Mouse (Mus musculus) limb, embryonic 14.5 days (tissue): ENCODE results near the gene Clspn. TPM values are rescaled to one million over a fixed set of nuclear protein-coding genes. Genes with fewer than 3 reads are reported as not detected.

ENCODE experiments used
- ATAC-seq: fragments of 200-750 bp; cut with Nextera tagmentation; 2 replicates; pipeline ENCODE4 v1.8.0; 2017; ENCODE audit warnings: low read depth, moderate number of reproducible peaks, moderate TSS enrichment; ENCODE audit not compliant: low FRiP score
- DNase-seq: peaks from one replicate; pipeline ENCODE4 v3.0.0-alpha.2; 2015; ENCODE audit warnings: low spot score
- H3K27ac ChIP-seq: fragments of 300-500 bp; sonication (generic); replicated peaks from 2 replicates; pipeline ENCODE4 v1.5.1; 2014; ENCODE audit warnings: low read depth, mild to moderate bottlenecking, low read length, moderate library complexity, mixed read lengths
- H3K27me3 ChIP-seq: fragments of 300-500 bp; sonication (generic); 2 replicates; pipeline ENCODE4 v1.6.1; 2014; ENCODE audit warnings: low read length, mixed read lengths; ENCODE audit not compliant: control insufficient read depth, insufficient read depth
- H3K36me3 ChIP-seq: fragments of 300-500 bp; sonication (generic); 2 replicates; pipeline ENCODE4 v1.6.1; 2014; ENCODE audit warnings: mild to moderate bottlenecking, low read length, moderate library complexity, mixed read lengths; ENCODE audit not compliant: control insufficient read depth, insufficient read depth
- H3K4me1 ChIP-seq: fragments of 300-500 bp; sonication (generic); 2 replicates; pipeline ENCODE4 v1.6.1; 2014; ENCODE audit warnings: antibody characterized with exemption, low read length, mixed read lengths; ENCODE audit not compliant: control insufficient read depth, insufficient read depth
- H3K4me2 ChIP-seq: fragments of 300-500 bp; sonication (generic); replicated peaks from 2 replicates; pipeline ENCODE4 v1.6.1; 2014; ENCODE audit warnings: low read depth, mild to moderate bottlenecking, low read length, moderate library complexity; ENCODE audit not compliant: severe bottlenecking
- H3K4me3 ChIP-seq: fragments of 300-500 bp; sonication (generic); replicated peaks from 2 replicates; pipeline ENCODE4 v1.5.1; 2014; ENCODE audit warnings: low read length
- H3K9ac ChIP-seq: fragments of 300-500 bp; sonication (generic); 2 replicates; pipeline ENCODE4 v1.6.1; 2014; ENCODE audit warnings: mild to moderate bottlenecking, low read depth, low read length, moderate library complexity; ENCODE audit not compliant: severe bottlenecking
- H3K9me3 ChIP-seq: fragments of 300-500 bp; sonication (generic); 2 replicates; pipeline ENCODE4 v1.6.1; 2016; ENCODE audit warnings: low read length; ENCODE audit not compliant: control insufficient read depth
- POLR2A ChIP-seq: fragments of 200-500 bp; IDR thresholded peaks from 2 replicates; pipeline ENCODE4 v1.8.0; 2012; ENCODE audit warnings: inconsistent platforms, mild to moderate bottlenecking, moderate library complexity, borderline replicate concordance; ENCODE audit not compliant: insufficient read depth, insufficient read length; ENCODE audit errors: extremely low read depth
- WGBS: fragments of 180-500 bp; shearing (Covaris S2); extraction: QIAGEN DNeasy Blood & Tissue Kit; methylation state at CpG from one replicate; pipeline ENCODE4 v1.1.7; 2014; 5-methylcytosine and 5-hydroxymethylcytosine counted together
- polyA plus RNA-seq, 2 experiments: library from polyadenylated mRNA; depleted of rRNA in 1 of 2; stranded (reverse) in 1 of 2; unstranded in 1 of 2; fragments of >200 nt; fragmentation: Nextera tagmentation in 1 of 2; extraction: Ambion mirVana in 1 of 2; gene quantifications; 2 replicates each; pipeline versions ENCODE4 v1.2.1 to v1.2.3; 2012 to 2014

Gene Clspn
- polyA plus RNA-seq, 2 experiments, result 22.6 to 39.2 TPM

DNA sequence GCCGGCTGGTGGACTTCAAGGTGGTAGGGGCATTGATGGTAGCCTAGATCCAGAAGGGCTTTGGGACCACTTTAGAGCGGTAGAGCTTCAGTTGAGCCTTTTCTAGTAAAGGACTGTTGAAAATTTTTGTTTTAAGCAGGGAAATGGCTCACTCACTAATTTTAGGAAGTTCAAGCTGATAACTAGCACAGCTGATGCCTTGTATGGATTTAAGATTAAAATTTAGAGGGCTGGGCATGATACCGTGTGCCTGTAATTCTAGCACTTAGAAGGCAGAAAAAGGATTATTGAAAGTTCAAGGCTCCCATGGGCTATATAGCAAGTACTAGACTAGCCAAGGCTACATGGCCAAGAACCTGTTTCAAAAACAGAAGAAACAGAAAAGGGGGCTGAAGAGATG, 13.0 kb downstream of the Clspn start:
- H3K4me1 ChIP-seq, result no peaks in the 10 kb centered on the region
- WGBS, result 89% methylated on average over 3 of the region's 3 CpGs
- ATAC-seq, result no peak
- H3K27me3 ChIP-seq, result no peaks in the 10 kb centered on the region
- H3K4me2 ChIP-seq, result no peak overlapping the region
- H3K9me3 ChIP-seq, result no peaks in the 10 kb centered on the region
- TF ChIP-seq POLR2A, result no peak
- no peak overlapping the region for H3K4me3 ChIP-seq
- no peak for DNase-seq
- H3K36me3 ChIP-seq, result peaks cover 79% of the 10 kb centered on the region
- no peak overlapping the region for H3K27ac ChIP-seq
- H3K9ac ChIP-seq, result no peak overlapping the region

DNA sequence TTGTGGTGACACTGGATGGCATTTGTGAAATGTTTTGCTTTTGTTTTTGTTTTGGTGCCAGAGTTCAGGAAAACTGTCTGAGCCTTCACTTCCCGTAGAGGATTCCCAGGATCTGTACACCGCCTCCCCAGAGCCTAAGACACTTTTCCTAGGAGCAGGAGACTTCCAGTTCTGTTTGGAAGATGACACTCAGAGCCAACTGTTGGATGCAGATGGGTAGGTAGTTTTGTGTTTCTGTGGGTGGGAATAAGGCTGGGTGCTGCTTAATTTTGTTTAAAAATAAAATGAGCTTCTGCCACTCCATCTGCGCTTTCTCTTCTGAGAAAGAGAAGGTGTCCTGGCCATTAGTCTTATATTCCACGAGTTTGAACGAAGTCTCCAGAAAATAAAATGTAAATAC, 19.5 kb downstream of the Clspn start:
- H3K27ac ChIP-seq, result no peak overlapping the region
- H3K27me3 ChIP-seq, result no peaks in the 10 kb centered on the region
- WGBS, result 97% methylated on average over 5 of the region's 5 CpGs
- H3K4me1 ChIP-seq, result no peaks in the 10 kb centered on the region
- peaks cover 83% of the 10 kb centered on the region for H3K36me3 ChIP-seq
- no peak overlapping the region for H3K4me2 ChIP-seq
- H3K9ac ChIP-seq, result no peak overlapping the region
- ATAC-seq (no peak), DNase-seq (no peak)
- H3K9me3 ChIP-seq, result no peaks in the 10 kb centered on the region
- no peak for TF ChIP-seq POLR2A
- no peak overlapping the region for H3K4me3 ChIP-seq

DNA sequence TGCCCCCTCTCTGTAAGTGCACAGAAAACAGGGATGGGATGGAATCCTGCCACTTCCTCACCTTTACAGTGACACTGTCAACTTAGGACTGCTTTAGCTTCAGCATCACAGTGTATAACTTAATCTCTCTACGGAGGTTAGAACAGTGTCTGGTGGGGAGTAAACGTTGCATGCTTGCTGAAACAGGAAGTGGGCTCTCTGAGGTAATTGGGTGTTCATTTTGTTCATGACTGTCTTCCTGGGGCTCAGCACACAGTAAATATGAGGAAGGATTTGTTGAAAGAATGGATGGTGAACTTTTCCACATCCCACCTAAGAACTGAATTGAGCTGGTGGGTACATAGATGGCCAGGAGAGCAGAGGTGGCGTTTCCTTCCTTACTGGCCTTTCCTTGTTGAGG, 21.2 kb downstream of the Clspn start:
- H3K9me3 ChIP-seq, result no peaks in the 10 kb centered on the region
- no peak overlapping the region for H3K4me3 ChIP-seq
- no peaks in the 10 kb centered on the region for H3K4me1 ChIP-seq
- peaks cover 81% of the 10 kb centered on the region for H3K36me3 ChIP-seq
- TF ChIP-seq POLR2A, result no peak
- ATAC-seq (no peak), DNase-seq (no peak)
- no peaks in the 10 kb centered on the region for H3K27me3 ChIP-seq
- WGBS, result 92% methylated on average over 3 of the region's 3 CpGs
- H3K9ac ChIP-seq, result no peak overlapping the region
- no peak overlapping the region for H3K4me2 ChIP-seq
- no peak overlapping the region for H3K27ac ChIP-seq

DNA sequence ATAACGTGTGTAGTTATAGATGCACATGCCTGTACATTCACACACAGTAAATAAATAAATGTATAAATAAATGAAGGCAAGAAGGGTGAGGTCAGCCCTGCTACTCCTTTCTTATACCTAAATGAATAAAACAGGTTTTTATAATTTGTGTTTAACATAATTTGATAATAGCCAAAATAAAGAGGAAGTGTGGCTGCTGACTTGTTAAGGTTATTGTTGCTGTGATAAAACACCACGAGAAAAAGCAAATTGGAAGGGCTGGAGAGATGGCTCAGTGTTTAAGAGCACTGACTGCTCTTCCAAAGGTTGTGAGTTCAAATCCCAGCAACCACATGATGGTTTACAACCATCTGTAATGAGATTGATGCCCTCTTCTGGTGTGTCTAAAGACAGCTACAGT, 22.3 kb downstream of the Clspn start:
- TF ChIP-seq POLR2A, result no peak
- H3K4me1 ChIP-seq, result no peaks in the 10 kb centered on the region
- 75% methylated on average over 2 of the region's 2 CpGs for WGBS
- DNase-seq (no peak), ATAC-seq (no peak)
- H3K4me3 ChIP-seq, result no peak overlapping the region
- H3K9me3 ChIP-seq, result no peaks in the 10 kb centered on the region
- no peak overlapping the region for H3K4me2 ChIP-seq
- H3K27me3 ChIP-seq, result no peaks in the 10 kb centered on the region
- no peak overlapping the region for H3K9ac ChIP-seq
- H3K36me3 ChIP-seq, result peaks cover 74% of the 10 kb centered on the region
- H3K27ac ChIP-seq, result no peak overlapping the region

DNA sequence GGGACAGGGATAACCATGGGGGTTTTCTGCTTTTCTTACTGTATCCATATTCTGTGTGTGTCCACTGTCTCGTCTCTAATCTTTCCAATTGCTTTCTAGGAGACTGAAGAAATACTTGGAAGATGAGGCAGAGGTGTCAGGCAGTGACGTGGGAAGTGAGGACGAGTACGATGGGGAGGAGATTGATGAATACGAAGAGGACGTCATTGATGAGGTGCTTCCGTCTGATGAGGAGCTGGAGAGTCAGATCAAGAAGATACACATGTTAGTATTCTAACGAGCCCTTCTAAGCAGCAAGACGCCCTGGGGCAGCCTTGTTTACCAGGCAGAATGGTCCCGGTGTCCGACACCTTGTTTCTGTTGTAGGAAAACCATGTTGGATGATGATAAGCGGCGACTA, 29.0 kb downstream of the Clspn start:
- 93% methylated on average over 13 of the region's 13 CpGs for WGBS
- Histone ChIP-seq H3K27me3 (no peaks in the 10 kb centered on the region), H3K4me3 (no peak overlapping the region), H3K36me3 (peaks cover 58% of the 10 kb centered on the region), H3K4me1 (no peaks in the 10 kb centered on the region), H3K27ac (no peak overlapping the region), H3K9ac (no peak overlapping the region), H3K4me2 (no peak overlapping the region), H3K9me3 (no peaks in the 10 kb centered on the region)
- ATAC-seq, result no peak
- DNase-seq, result no peak
- TF ChIP-seq POLR2A, result no peak

DNA sequence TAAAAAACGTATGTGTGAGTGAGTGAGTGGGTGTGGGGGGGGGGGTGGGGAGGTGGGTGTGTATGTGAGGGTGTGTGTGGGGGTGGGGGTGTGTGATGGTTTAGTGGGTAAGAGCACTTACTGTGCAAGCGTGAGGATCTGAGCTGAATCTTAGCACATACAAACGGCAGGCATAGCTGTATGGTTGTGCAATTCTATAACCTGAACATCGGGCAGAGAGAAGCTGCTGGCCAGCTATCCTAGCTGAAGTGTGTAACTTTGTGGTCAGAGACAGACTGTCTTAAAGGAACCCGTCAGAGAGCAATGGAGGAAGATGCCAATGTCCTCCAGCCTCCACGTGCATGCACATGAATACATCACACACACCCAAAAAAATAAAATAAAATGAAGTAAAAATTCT, 35.3 kb downstream of the Clspn start:
- WGBS, result 96% methylated on average over 6 of the region's 6 CpGs
- H3K27ac ChIP-seq, result no peak overlapping the region

More for the DNA sequence above, 35.3 kb downstream of the Clspn start:
- Histone ChIP-seq H3K4me1 (no peaks in the 10 kb centered on the region), H3K4me3 (no peak overlapping the region), H3K36me3 (peaks cover 50% of the 10 kb centered on the region), H3K9me3 (no peaks in the 10 kb centered on the region), H3K9ac (no peak overlapping the region), H3K4me2 (no peak overlapping the region), H3K27me3 (no peaks in the 10 kb centered on the region)
- ATAC-seq (no peak), DNase-seq (no peak)
- TF ChIP-seq POLR2A, result no peak
